8 mouse cellular contexts compared by ENCODE assay signal in the genomic region with DNA sequence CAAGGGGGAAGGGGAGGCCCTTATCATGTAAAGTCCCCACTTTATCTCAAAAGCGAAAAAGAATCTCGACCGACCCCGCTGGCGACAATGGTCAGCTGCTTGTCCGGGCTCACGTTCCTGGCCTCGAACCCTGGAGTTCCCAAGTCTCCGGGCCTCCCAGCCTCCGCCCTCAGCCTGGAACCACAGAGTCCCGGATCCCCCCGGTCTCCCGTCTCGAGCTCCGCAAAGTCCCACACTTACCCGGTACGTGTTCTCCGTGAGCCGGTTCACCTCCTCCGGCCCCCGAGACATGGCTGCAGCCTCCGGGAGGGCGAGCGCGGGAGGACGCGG. TPM values are rescaled to one million over a fixed set of nuclear protein-coding genes. Genes with fewer than 3 reads are reported as not detected.
A peak's percentile ranks its signal among the peaks of the same experiment; 100 is the strongest.
DNase-seq lines count a peak whose midpoint lies in the region; ATAC-seq and TF ChIP-seq lines count a peak whose summit lies in the region.

No protein-coding gene starts in this region.

- H3K27me3 ChIP-seq in liver, adult 2 months (ENCODE audit: control insufficient read depth, insufficient read depth, low read length), result no peaks in the 10 kb centered on the region
- H3K27me3 ChIP-seq in embryonic facial prominence, embryonic 13.5 days, result peaks cover 14% of the 10 kb centered on the region
- H3K27me3 ChIP-seq in hindbrain, embryonic 16.5 days (replicated peaks; ENCODE audit: control insufficient read depth, insufficient read depth, low read length), result peaks cover 16% of the 10 kb centered on the region
- no peaks in the 10 kb centered on the region for H3K27me3 ChIP-seq in myocyte (ENCODE audit: control insufficient read depth, insufficient read depth, insufficient read length)

- H3K4me1 ChIP-seq in liver, adult 2 months (ENCODE audit: control insufficient read depth, insufficient read depth, low read length), result peaks cover 13% of the 10 kb centered on the region
- peaks cover 18% of the 10 kb centered on the region for H3K4me1 ChIP-seq in embryonic facial prominence, embryonic 13.5 days
- H3K4me1 ChIP-seq in hindbrain, embryonic 16.5 days (ENCODE audit: control insufficient read depth, insufficient read depth, low read depth, low read length), result peaks cover 13% of the 10 kb centered on the region

- peak overlapping the region; percentile 91 for H3K27ac ChIP-seq in liver, adult 2 months (replicated peaks; ENCODE audit: insufficient read depth, low read depth, low read length)
- peak overlapping the region; percentile 51 for H3K27ac ChIP-seq in embryonic facial prominence, embryonic 13.5 days
- H3K27ac ChIP-seq in hindbrain, embryonic 16.5 days (ENCODE audit: low read depth, low read length), result no peak overlapping the region

- no peaks in the 10 kb centered on the region for H3K36me3 ChIP-seq in liver, adult 2 months (ENCODE audit: control insufficient read depth, insufficient read depth, low read length)
- no peaks in the 10 kb centered on the region for H3K36me3 ChIP-seq in embryonic facial prominence, embryonic 13.5 days
- no peaks in the 10 kb centered on the region for H3K36me3 ChIP-seq in hindbrain, embryonic 16.5 days (ENCODE audit: control insufficient read depth, insufficient read depth, low read length)
- no peaks in the 10 kb centered on the region for H3K36me3 ChIP-seq in myocyte (ENCODE audit: control insufficient read depth, insufficient read depth)

- peak overlapping the region; percentile 95 for H3K9ac ChIP-seq in liver, adult 2 months (ENCODE audit: low read depth, low read length)
- H3K9ac ChIP-seq in embryonic facial prominence, embryonic 13.5 days, result peak overlapping the region; percentile 74
- H3K9ac ChIP-seq in hindbrain, embryonic 16.5 days (ENCODE audit: low read depth, low read length), result peak overlapping the region; percentile 55

- DNase-seq in liver, adult 2 months (ENCODE audit: extremely low read depth, low read depth, low spot score), result no peak
- no peak for DNase-seq in liver
- DNase-seq in adrenal gland, postnatal 4 days (ENCODE audit: low spot score in 2 of 2), result no peak
- DNase-seq in B cell, adult 2 months, result no peak
- DNase-seq in adrenal gland, postnatal 10 days, result no peak

- peak overlapping the region; percentile 94 for H3K4me2 ChIP-seq in embryonic facial prominence, embryonic 13.5 days
- H3K4me2 ChIP-seq in hindbrain, embryonic 16.5 days (ENCODE audit: low read length), result peak overlapping the region; percentile 98
- peak overlapping the region; percentile 78 for H3K4me2 ChIP-seq in myocyte (ENCODE audit: low read depth)

- WGBS in liver, adult 2 months, result under 1% methylated on average over 27 of the region's 27 CpGs
- under 1% methylated on average over 27 of the region's 27 CpGs for WGBS in embryonic facial prominence, embryonic 13.5 days
- under 1% methylated on average over 27 of the region's 27 CpGs for WGBS in hindbrain, embryonic 16.5 days

- H3K79me2 ChIP-seq in liver, adult 2 months (ENCODE audit: control insufficient read depth, insufficient read depth, low read length), result peaks cover 5% of the 10 kb centered on the region; the same call in 1 of the 2 replicates
- peaks cover 50% of the 10 kb centered on the region for H3K79me2 ChIP-seq in myocyte (ENCODE audit: control insufficient read depth, insufficient read depth)

- no peak for TF ChIP-seq CTCF in liver, adult 2 months (IDR thresholded peaks at IDR 0.05; ENCODE audit: low read depth, low read length)

- H3K4me3 ChIP-seq in liver, adult 2 months (ENCODE audit: insufficient read depth, low read depth, low read length), result peak overlapping the region; percentile 91
- H3K4me3 ChIP-seq in embryonic facial prominence, embryonic 13.5 days, result peak overlapping the region; percentile 61
- peak overlapping the region; percentile 60 for H3K4me3 ChIP-seq in hindbrain, embryonic 16.5 days (ENCODE audit: low read length)
- peak overlapping the region; percentile 88 for H3K4me3 ChIP-seq in myocyte

- no peaks in the 10 kb centered on the region for H3K9me3 ChIP-seq in embryonic facial prominence, embryonic 13.5 days
- H3K9me3 ChIP-seq in hindbrain, embryonic 16.5 days (ENCODE audit: control insufficient read depth, low read length), result no peaks in the 10 kb centered on the region

- H3ac ChIP-seq in myocyte (ENCODE audit: control insufficient read depth, insufficient read length), result peak overlapping the region; percentile 32

- peak; percentile 40; the same call in 1 of the 2 replicates for ATAC-seq in embryonic facial prominence, embryonic 13.5 days (ENCODE audit: insufficient number of reproducible peaks, insufficient read depth, low FRiP score, low TSS enrichment, low read depth)
- ATAC-seq in hindbrain, embryonic 16.5 days, result peak; percentile 60

- no peak for TF ChIP-seq POLR2A in liver, adult 2 months (IDR thresholded peaks at IDR 0.05; ENCODE audit: extremely low read depth, insufficient read depth, low read length)
- no peak for TF ChIP-seq POLR2A in myocyte (IDR thresholded peaks at IDR 0.05; ENCODE audit: insufficient read length, low read depth)

TF ChIP-seq in myocyte, 11 proteins besides CTCF, POLR2A, EP300 and RAD21:
- TF ChIP-seq MAX (IDR thresholded peaks at IDR 0.05; ENCODE audit: low read depth) (no peak), TCF12 (IDR thresholded peaks at IDR 0.05; ENCODE audit: insufficient read depth, poor library complexity, severe bottlenecking) (no peak), SRF (IDR thresholded peaks at IDR 0.05; ENCODE audit: control insufficient read depth, insufficient read length, low read depth) (no peak), TCF3 (IDR thresholded peaks at IDR 0.05; ENCODE audit: insufficient read length, low read depth) (no peak), CEBPB (IDR thresholded peaks at IDR 0.05; ENCODE audit: insufficient read depth, poor library complexity, severe bottlenecking) (no peak), MYOD1 (IDR thresholded peaks at IDR 0.05; ENCODE audit: control insufficient read depth in 1 of 3, insufficient read length in 2 of 3, low read depth in 2 of 3) (no peak), REST (IDR thresholded peaks at IDR 0.05; ENCODE audit: insufficient read depth, insufficient read length) (no peak), E2F4 (IDR thresholded peaks at IDR 0.05; ENCODE audit: insufficient read depth) (no peak), POLR2AphosphoS2 (IDR thresholded peaks at IDR 0.05; ENCODE audit: insufficient read length, low read depth) (no peak), USF1 (IDR thresholded peaks at IDR 0.05; ENCODE audit: low read depth) (no peak), MYOG (IDR thresholded peaks at IDR 0.05; ENCODE audit: control insufficient read depth in 1 of 3, insufficient read depth in 1 of 3, insufficient read length in 2 of 3, low read depth in 2 of 3) (no peak)

RNA-seq across cellular contexts. Expression of a gene that starts 0.4 kb away (rescaled TPM):
- 7.9 and 11.7 TPM in 2 replicates for total RNA-seq in liver, adult 2 months (2014; rRNA removed)
- 7.7 and 10.3 TPM in 2 replicates for polyA plus RNA-seq in liver, adult 2 months (2012; rRNA removed)
- polyA plus RNA-seq in embryonic facial prominence, embryonic 13.5 days (2015; fragmentation: Nextera tagmentation; extraction: Ambion mirVana), result 4.4 and 5.8 TPM in 2 replicates
- polyA plus RNA-seq in hindbrain, embryonic 16.5 days (2015; fragmentation: Nextera tagmentation; extraction: Ambion mirVana), result 1.8 and 2.2 TPM in 2 replicates
- 68.8 TPM for polyA plus RNA-seq in myocyte (2012; fragmentation: generic; extraction: Trizol)
- total RNA-seq in adrenal gland, postnatal 4 days (2021), result 1 to 10 TPM; 6.3 to 8.0 TPM
- total RNA-seq in adrenal gland, postnatal 10 days (2021), result 1 to 10 TPM; 3.7 to 6.8 TPM
